Mouse (Mus musculus): ENCODE measurements at regions not wholly inside any gene's neighbourhood (a gene's known extent, or its start where the extent isn't known, plus 50 kb on each side); places are given as distances from the start of the nearest gene placed in this dataset.

DNA sequence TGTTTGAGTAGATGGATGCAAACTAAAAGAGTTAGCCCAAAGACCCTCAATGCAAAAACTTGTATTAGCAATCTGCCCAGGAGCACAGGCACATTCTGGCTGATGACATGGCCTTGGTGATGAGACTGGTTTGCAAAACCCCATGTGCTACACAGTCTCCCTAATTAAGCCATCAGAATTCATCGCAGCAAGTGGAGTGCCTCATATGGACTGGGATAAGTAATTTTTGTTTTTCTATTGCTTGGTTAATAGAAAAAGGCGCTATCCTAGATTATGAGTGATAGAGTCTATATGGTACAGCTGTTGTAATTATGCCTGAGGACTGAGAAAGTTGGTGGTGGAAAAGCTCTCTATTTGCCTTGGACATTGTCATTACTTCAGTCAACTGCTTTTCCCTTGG lies 155.2 kb upstream of the Robo1 start:
- WGBS: 92% methylated on average over 2 of the region's 2 CpGs
- no peak overlapping the region for H3K9ac ChIP-seq (ENCODE audit: low read depth, low read length)
- no peaks in the 10 kb centered on the region for H3K36me3 ChIP-seq (ENCODE audit: control insufficient read depth, insufficient read depth, low read length)
- no peak overlapping the region for H3K4me3 ChIP-seq
- no peaks in the 10 kb centered on the region for H3K79me2 ChIP-seq (replicated peaks; ENCODE audit: control insufficient read depth, insufficient read depth, low read length)
- DNase-seq: no peak
- H3K4me1 ChIP-seq (ENCODE audit: control insufficient read depth, insufficient read depth, low read length): no peaks in the 10 kb centered on the region
- H3K27me3 ChIP-seq (ENCODE audit: control insufficient read depth, insufficient read depth, low read length): no peaks in the 10 kb centered on the region
- no peak overlapping the region for H3K27ac ChIP-seq
- intact Hi-C loops (cut with DNase I): no loop called here
- TF ChIP-seq POLR2A (IDR thresholded peaks at IDR 0.05; ENCODE audit: insufficient read depth, low read depth, low read length): no peak
- TF ChIP-seq CTCF (IDR thresholded peaks at IDR 0.05): no peak
- no peak for TF ChIP-seq EP300 (IDR thresholded peaks at IDR 0.05; ENCODE audit: insufficient read depth, low read depth, low read length)

DNA sequence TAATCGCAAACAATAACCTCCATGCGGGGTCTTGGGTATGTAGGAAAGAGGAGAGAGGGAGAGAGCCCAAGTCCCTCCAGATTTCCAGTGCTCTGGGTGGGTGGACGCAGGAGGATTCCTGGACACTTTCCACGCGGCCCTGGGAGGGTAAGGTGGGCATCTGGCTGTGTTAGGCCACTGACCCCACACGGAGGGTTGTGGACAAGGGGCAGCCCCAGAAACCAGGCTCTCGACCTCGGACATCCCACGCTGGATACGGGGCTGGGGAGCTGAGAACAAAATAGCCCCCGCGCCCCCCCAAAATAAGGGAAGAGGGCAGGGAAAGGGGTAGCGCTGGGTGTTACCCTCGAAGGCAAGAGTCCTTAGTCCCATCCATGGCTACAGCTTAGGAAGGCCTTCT lies 150.2 kb upstream of the Robo1 start:
- no peak overlapping the region for H3K4me3 ChIP-seq
- H3K79me2 ChIP-seq (replicated peaks; ENCODE audit: control insufficient read depth, insufficient read depth, low read length): no peaks in the 10 kb centered on the region
- no peaks in the 10 kb centered on the region for H3K36me3 ChIP-seq (ENCODE audit: control insufficient read depth, insufficient read depth, low read length)
- WGBS: 85% methylated on average over 14 of the region's 14 CpGs
- intact Hi-C loops (cut with DNase I): no loop called here
- H3K9ac ChIP-seq (ENCODE audit: low read depth, low read length): no peak overlapping the region
- no peak for TF ChIP-seq EP300 (IDR thresholded peaks at IDR 0.05; ENCODE audit: insufficient read depth, low read depth, low read length)
- TF ChIP-seq POLR2A (IDR thresholded peaks at IDR 0.05; ENCODE audit: insufficient read depth, low read depth, low read length): no peak
- no peak for TF ChIP-seq CTCF (IDR thresholded peaks at IDR 0.05)
- no peak overlapping the region for H3K27ac ChIP-seq
- no peak for DNase-seq
- H3K4me1 ChIP-seq (ENCODE audit: control insufficient read depth, insufficient read depth, low read length): no peaks in the 10 kb centered on the region
- H3K27me3 ChIP-seq (ENCODE audit: control insufficient read depth, insufficient read depth, low read length): no peaks in the 10 kb centered on the region

- 76% methylated on average over 4 of the region's 4 CpGs for WGBS
- TF ChIP-seq EP300 (IDR thresholded peaks at IDR 0.05; ENCODE audit: insufficient read depth, low read depth, low read length): no peak
- no peak for TF ChIP-seq POLR2A (IDR thresholded peaks at IDR 0.05; ENCODE audit: insufficient read depth, low read depth, low read length)
- TF ChIP-seq CTCF (IDR thresholded peaks at IDR 0.05): no peak
- Histone ChIP-seq H3K4me1 (ENCODE audit: control insufficient read depth, insufficient read depth, low read length) (no peaks in the 10 kb centered on the region), H3K79me2 (replicated peaks; ENCODE audit: control insufficient read depth, insufficient read depth, low read length) (no peaks in the 10 kb centered on the region), H3K27me3 (ENCODE audit: control insufficient read depth, insufficient read depth, low read length) (no peaks in the 10 kb centered on the region), H3K4me3 (no peak overlapping the region), H3K27ac (no peak overlapping the region), H3K36me3 (ENCODE audit: control insufficient read depth, insufficient read depth, low read length) (no peaks in the 10 kb centered on the region), H3K9ac (ENCODE audit: low read depth, low read length) (no peak overlapping the region)
- DNase-seq: no peak
- intact Hi-C loops (cut with DNase I): no loop called here
Observed at GRCm38 (mm10) chr16:72159411-72159810, 148.7 kb upstream of the Robo1 start.

- Histone ChIP-seq H3K4me1 (ENCODE audit: control insufficient read depth, insufficient read depth, low read length) (no peaks in the 10 kb centered on the region), H3K79me2 (replicated peaks; ENCODE audit: control insufficient read depth, insufficient read depth, low read length) (no peaks in the 10 kb centered on the region), H3K36me3 (ENCODE audit: control insufficient read depth, insufficient read depth, low read length) (no peaks in the 10 kb centered on the region), H3K27me3 (ENCODE audit: control insufficient read depth, insufficient read depth, low read length) (no peaks in the 10 kb centered on the region), H3K9ac (ENCODE audit: low read depth, low read length) (no peak overlapping the region), H3K27ac (no peak overlapping the region), H3K4me3 (no peak overlapping the region)
- no peak for DNase-seq
- intact Hi-C loops (cut with DNase I): no loop called here
- TF ChIP-seq POLR2A (IDR thresholded peaks at IDR 0.05; ENCODE audit: insufficient read depth, low read depth, low read length) (no peak), CTCF (IDR thresholded peaks at IDR 0.05) (no peak), EP300 (IDR thresholded peaks at IDR 0.05; ENCODE audit: insufficient read depth, low read depth, low read length) (no peak)
- 70% methylated on average over 5 of the region's 5 CpGs for WGBS
Observed at GRCm38 (mm10) chr16:72175727-72176126, 132.4 kb upstream of the Robo1 start.

GRCm38 (mm10) chr16:72194320-72194719 lies 113.8 kb upstream of the Robo1 start:
- Histone ChIP-seq H3K27me3 (ENCODE audit: control insufficient read depth, insufficient read depth, low read length) (no peaks in the 10 kb centered on the region), H3K79me2 (replicated peaks; ENCODE audit: control insufficient read depth, insufficient read depth, low read length) (no peaks in the 10 kb centered on the region), H3K4me3 (no peak overlapping the region), H3K36me3 (ENCODE audit: control insufficient read depth, insufficient read depth, low read length) (no peaks in the 10 kb centered on the region), H3K4me1 (ENCODE audit: control insufficient read depth, insufficient read depth, low read length) (no peaks in the 10 kb centered on the region), H3K27ac (no peak overlapping the region), H3K9ac (ENCODE audit: low read depth, low read length) (no peak overlapping the region)
- WGBS: 12% methylated on average over 1 of the region's 1 CpGs
- DNase-seq: no peak
- TF ChIP-seq EP300 (IDR thresholded peaks at IDR 0.05; ENCODE audit: insufficient read depth, low read depth, low read length): no peak
- no peak for TF ChIP-seq POLR2A (IDR thresholded peaks at IDR 0.05; ENCODE audit: insufficient read depth, low read depth, low read length)
- no peak for TF ChIP-seq CTCF (IDR thresholded peaks at IDR 0.05)
- intact Hi-C loops (cut with DNase I): no loop called here

DNA sequence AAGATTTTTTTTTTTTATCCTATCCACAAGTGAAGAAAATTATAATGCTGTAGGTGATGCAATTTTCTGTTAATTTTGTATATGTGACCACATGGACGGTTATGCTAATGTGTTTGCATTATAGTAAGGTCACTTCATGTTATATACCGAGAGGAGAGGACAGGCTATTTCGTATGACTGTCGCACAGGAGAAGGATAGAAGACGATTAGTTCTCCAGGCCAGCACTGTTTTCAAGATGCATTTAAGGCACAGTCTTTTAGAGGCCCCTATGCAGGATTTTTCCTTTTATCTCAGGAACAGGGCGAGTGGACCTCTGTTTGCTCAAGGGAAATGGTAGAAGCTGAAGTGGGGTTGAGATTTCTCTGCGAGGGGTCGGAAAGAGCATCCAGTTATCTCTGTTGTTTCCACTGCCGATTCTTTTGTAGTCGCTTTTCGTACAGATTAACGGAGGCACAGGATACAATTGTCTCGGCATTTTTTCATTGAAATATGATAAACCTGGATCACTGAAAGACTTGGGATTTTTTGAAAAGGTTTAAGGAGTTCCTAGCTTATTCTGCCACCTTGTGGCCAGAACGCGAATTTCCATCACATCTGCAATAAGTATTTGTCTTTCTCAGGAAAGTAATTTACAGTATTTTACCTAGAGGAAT lies 92.6 kb upstream of the Robo1 start:
- H3K36me3 ChIP-seq (ENCODE audit: control insufficient read depth, insufficient read depth, low read length): no peaks in the 10 kb centered on the region
- 27% methylated on average over 15 of the region's 15 CpGs for WGBS
- H3K4me1 ChIP-seq (ENCODE audit: control insufficient read depth, insufficient read depth, low read length): no peaks in the 10 kb centered on the region
- no peak overlapping the region for H3K4me3 ChIP-seq
- H3K79me2 ChIP-seq (replicated peaks; ENCODE audit: control insufficient read depth, insufficient read depth, low read length): no peaks in the 10 kb centered on the region
- H3K27me3 ChIP-seq (ENCODE audit: control insufficient read depth, insufficient read depth, low read length): no peaks in the 10 kb centered on the region
- H3K27ac ChIP-seq: no peak overlapping the region
- DNase-seq: peak in 1 of 2 experiments; percentile 20
- no peak for TF ChIP-seq POLR2A (IDR thresholded peaks at IDR 0.05; ENCODE audit: insufficient read depth, low read depth, low read length)
- peak; percentile 78 for TF ChIP-seq CTCF (IDR thresholded peaks at IDR 0.05)
- intact Hi-C loops (cut with DNase I): no loop called here
- no peak overlapping the region for H3K9ac ChIP-seq (ENCODE audit: low read depth, low read length)

Data from heart, adult 2 months (tissue).